Comparison of ENCODE assay signal across 8 mouse cellular contexts in the genomic region with DNA sequence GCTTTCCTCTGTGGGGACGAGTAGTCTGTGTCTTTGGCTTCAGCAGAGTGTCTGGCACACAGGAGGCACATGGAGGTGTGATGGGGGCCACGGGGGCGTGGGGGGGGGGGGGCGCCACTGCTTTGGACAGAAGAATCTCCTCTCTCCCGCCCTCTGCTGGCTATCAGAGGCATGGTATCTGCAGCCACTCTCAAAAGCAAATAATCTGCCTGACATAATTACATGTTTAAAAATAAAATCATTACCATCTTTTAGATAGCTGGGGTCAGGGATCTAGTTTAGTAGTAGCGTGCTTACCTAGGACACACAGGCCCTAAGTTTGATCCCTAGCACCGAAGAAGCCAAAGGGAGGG.
DNase-seq lines count a peak whose midpoint lies in the region; ATAC-seq and TF ChIP-seq lines count a peak whose summit lies in the region.

No protein-coding gene starts in this region.

- no peak overlapping the region for H3K9ac ChIP-seq in hindbrain, embryonic 13.5 days

- DNase-seq in adrenal gland, postnatal 14 days: peak; percentile 55
- no peak for DNase-seq in adrenal gland, adult 18-20 months (ENCODE audit: low spot score in 2 of 2)
- DNase-seq in lung, adult 2 months: no peak
- DNase-seq in lung, adult 18-20 months: no peak
- no peak for DNase-seq in yolk sac, embryonic 10.5 days (ENCODE audit: low spot score)
- DNase-seq in frontal cortex, postnatal 14 days (ENCODE audit: low spot score in 2 of 2): no peak

- ATAC-seq in hindbrain, embryonic 13.5 days (ENCODE audit: low FRiP score): no peak
- peak; percentile 51 for ATAC-seq in megakaryocyte progenitor cell, adult 5-6 weeks (replicated peaks; ENCODE audit: poor library complexity)

- peaks cover 8% of the 10 kb centered on the region for H3K4me1 ChIP-seq in lung, adult 2 months (ENCODE audit: control insufficient read depth, insufficient read depth, low read length)
- peaks cover 20% of the 10 kb centered on the region for H3K4me1 ChIP-seq in hindbrain, embryonic 13.5 days (replicated peaks)

- 9% methylated on average over 7 of the region's 7 CpGs for WGBS in lung, adult 2 months
- WGBS in hindbrain, embryonic 13.5 days: 14% methylated on average over 7 of the region's 7 CpGs

- no peaks in the 10 kb centered on the region for H3K9me3 ChIP-seq in hindbrain, embryonic 13.5 days

- H3K27me3 ChIP-seq in hindbrain, embryonic 13.5 days: no peaks in the 10 kb centered on the region

- H3K4me3 ChIP-seq in lung, adult 2 months (replicated peaks; ENCODE audit: extremely low read depth, low read depth, low read length): no peak overlapping the region
- H3K4me3 ChIP-seq in hindbrain, embryonic 13.5 days: no peak overlapping the region

- H3K36me3 ChIP-seq in hindbrain, embryonic 13.5 days: no peaks in the 10 kb centered on the region

- H3K27ac ChIP-seq in hindbrain, embryonic 13.5 days: no peak overlapping the region

- peak overlapping the region; percentile 31 for H3K4me2 ChIP-seq in hindbrain, embryonic 13.5 days

- TF ChIP-seq CTCF in lung, adult 2 months (IDR thresholded peaks at IDR 0.05; ENCODE audit: insufficient read depth, low read length): 0 out of 2 replicates have a peak, but pooled peaks have one; percentile 29

- no peak for TF ChIP-seq POLR2A in lung, adult 2 months (IDR thresholded peaks at IDR 0.05; ENCODE audit: borderline replicate concordance, extremely low read depth, low read depth, low read length)
